Mouse (Mus musculus) left cerebral cortex, adult 11 months (tissue): ENCODE data around the gene Adgrg7.

Experiments used
- DNase-seq: peaks from one replicate; pipeline ENCODE4 v3.0.0; 2022; ENCODE audit warnings: low spot score

Gene Adgrg7

GRCm38 (mm10) chr16:56710071-56710470, 85.6 kb downstream of the Adgrg7 start:
- no peak for DNase-seq

GRCm38 (mm10) chr16:56705731-56706130, 89.9 kb downstream of the Adgrg7 start:
- no peak for DNase-seq

- DNase-seq = no peak
These were observed 94.8 kb downstream of the Adgrg7 start for GRCm38 (mm10) chr16:56700898-56701297.

- no peak for DNase-seq
These were observed 99.2 kb downstream of the Adgrg7 start for GRCm38 (mm10) chr16:56696448-56696847.

- DNase-seq = no peak
These were observed 104.9 kb downstream of the Adgrg7 start for GRCm38 (mm10) chr16:56690715-56691114.

- no peak for DNase-seq
These were observed 108.9 kb downstream of the Adgrg7 start for GRCm38 (mm10) chr16:56686747-56687146.

- DNase-seq = no peak
These were observed 114.5 kb downstream of the Adgrg7 start for GRCm38 (mm10) chr16:56681010-56681645.

- peak; percentile 30 for DNase-seq
These were observed 118.5 kb downstream of the Adgrg7 start for GRCm38 (mm10) chr16:56677146-56677545.
